Mouse (Mus musculus) olfactory bulb, adult 2 months (tissue): ENCODE measurements around the gene Cdt1.

Source experiments
- CTCF ChIP-seq: fragments of 200-500 bp; IDR thresholded peaks from 2 replicates; pipeline ENCODE4 v1.5.1; 2012; ENCODE audit warnings: low read depth, mild to moderate bottlenecking, low read length, moderate library complexity; ENCODE audit not compliant: insufficient read depth
- POLR2A ChIP-seq: fragments of 200-500 bp; IDR thresholded peaks from 2 replicates; pipeline ENCODE4 v1.6.1; 2012; ENCODE audit warnings: mild to moderate bottlenecking, low read depth, low read length, moderate library complexity; ENCODE audit not compliant: insufficient read depth

DNA sequence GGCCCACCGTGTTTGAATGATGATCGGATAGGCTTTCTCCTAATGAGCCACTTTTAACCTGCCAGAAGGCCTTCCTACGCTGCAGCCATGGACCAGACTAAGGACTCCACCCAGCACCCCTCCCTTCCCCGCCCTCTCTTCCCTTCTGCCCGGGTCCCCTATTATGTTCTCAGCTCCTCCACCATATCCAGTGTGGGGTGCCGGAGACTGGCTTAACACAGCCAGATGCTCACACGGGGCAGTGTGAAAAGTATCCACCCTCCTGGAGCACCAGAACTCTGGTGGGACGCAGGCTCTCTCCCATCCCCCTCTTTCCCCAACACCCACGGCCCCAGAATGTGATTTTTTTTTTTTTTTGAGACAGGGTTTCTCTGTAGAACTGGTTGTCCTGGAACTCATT lies 5.8 kb downstream of the Cdt1 start:
- TF ChIP-seq CTCF (no peak), POLR2A (no peak)
